Mouse (Mus musculus) heart, postnatal 25 days (tissue): ENCODE data around the gene Syngr3. TPM values are rescaled to one million over a fixed set of nuclear protein-coding genes. Genes with fewer than 3 reads are reported as not detected.

ENCODE experiments used
- DNase-seq: peaks from one replicate; pipeline ENCODE4 v3.0.0; 2022; ENCODE audit warnings: low spot score
- intact Hi-C: fragments of 180-260 bp; cut with DNase I; formaldehyde crosslinking; loops from one replicate; pipeline ENCODE4 v1.15.1; 2025
- total RNA-seq, 2 experiments: library from RNA; stranded (reverse); gene quantifications; 2 replicates each; pipeline ENCODE4 v1.2.3; 2021

The Syngr3 gene
- total RNA-seq, 2 experiments from 2014 or later: not detected

DNA sequence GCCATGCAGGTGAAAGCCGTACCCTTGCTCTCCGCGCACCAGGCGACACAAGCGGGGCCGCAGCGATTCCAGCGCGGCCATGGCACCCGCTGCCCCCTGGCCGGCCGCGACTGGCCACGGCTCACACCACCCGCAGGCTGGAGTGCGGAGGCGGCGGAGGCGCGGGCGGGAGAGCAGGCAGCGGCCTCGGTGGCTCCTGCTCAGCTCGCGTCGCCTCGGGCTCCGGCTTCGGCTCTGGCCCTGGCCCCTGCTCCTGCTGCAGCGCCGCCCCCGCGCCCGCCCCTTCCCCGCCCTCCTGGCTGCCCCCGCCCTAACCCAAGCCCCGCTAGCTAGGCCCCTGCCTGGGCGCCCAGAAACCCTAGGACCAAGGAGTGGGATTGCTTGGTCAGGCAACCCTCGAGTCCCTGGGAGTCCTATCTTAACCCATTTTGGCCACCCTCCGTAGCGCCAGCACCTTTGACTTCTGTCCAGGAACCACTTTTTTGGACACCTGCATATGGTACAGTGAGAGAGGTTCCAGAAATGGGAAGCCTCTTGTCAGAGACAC lies 39.6 kb downstream of the Syngr3 start, which contains the start of gene Slc9a3r2:
Slc9a3r2 (minus strand) TSS at position 258 of the 547 bp plus-strand sequence.
- intact Hi-C loops: loop anchor here (5.0 kb wide), 1 partner anchor 123 kb away; the partner anchor contains the start of gene Traf7
- DNase-seq: no peak

DNA sequence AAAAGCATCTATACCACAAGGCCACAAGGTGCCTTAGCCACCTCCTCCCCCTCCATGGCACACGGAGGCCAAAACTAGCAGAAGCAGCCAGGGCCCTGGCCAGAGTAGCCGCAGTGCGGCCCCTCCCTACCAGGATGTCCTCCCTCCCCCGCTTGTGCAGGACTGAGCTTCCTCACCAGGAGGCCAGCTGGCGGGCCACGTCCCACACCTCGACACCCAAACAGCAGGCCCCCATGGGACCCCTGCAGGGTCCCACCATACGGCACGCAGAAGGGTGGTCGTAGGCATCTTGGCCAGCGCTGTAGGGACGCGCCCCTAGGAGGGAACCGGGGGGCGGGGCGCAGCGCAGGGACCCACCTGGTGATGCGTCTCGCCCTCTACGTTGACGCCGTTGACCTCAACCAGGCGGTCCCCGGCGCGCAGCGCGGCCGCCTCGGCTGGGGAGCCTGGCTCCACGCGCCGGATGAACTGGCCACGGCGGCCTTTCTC lies 40.1 kb downstream of the Syngr3 start:
- DNase-seq: peak; percentile 63
- intact Hi-C loops: loop anchor here (2.0 to 5.0 kb wide), 2 partner anchors 15 to 122 kb away; partner anchors contain the start of gene Traf7

- intact Hi-C loops: loop anchor here (2.0 kb wide), 1 partner anchor 14 kb away; no protein-coding TSS in a partner anchor
- DNase-seq: no peak
Measured at GRCm38 (mm10) chr17:24648731-24649377, 40.9 kb downstream of the Syngr3 start.

- DNase-seq: no peak
- intact Hi-C loops: no loop called here
Measured at GRCm38 (mm10) chr17:24647493-24647892, 42.3 kb downstream of the Syngr3 start.

DNA sequence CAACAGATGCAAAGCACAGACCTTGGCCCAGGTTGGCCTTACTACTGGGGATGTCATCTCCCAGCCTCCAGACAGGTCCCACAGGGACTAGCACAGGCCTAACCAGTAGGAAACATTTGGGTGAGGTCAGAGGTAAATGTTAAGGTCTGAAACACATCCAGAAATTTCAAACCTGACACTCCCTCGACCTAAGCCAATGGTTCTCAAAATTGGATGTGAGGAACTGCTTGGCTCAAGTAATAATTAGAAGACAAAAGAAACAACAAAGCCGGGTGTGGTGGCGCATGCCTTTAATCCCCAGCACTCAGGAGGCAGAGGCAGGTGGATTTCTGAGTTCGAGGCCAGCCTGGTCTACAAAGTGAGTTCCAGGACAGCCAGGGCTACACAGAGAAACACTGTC lies 43.4 kb downstream of the Syngr3 start:
- intact Hi-C loops: no loop called here

GRCm38 (mm10) chr17:24645916-24646315 lies 43.8 kb downstream of the Syngr3 start:
- DNase-seq: peak; percentile 67
- intact Hi-C loops: no loop called here

More for the DNA sequence above, 43.4 kb downstream of the Syngr3 start:
- no peak for DNase-seq

GRCm38 (mm10) chr17:24644875-24645721 lies 44.7 kb downstream of the Syngr3 start:
- intact Hi-C loops: no loop called here
- DNase-seq: peak; percentile 78

DNA sequence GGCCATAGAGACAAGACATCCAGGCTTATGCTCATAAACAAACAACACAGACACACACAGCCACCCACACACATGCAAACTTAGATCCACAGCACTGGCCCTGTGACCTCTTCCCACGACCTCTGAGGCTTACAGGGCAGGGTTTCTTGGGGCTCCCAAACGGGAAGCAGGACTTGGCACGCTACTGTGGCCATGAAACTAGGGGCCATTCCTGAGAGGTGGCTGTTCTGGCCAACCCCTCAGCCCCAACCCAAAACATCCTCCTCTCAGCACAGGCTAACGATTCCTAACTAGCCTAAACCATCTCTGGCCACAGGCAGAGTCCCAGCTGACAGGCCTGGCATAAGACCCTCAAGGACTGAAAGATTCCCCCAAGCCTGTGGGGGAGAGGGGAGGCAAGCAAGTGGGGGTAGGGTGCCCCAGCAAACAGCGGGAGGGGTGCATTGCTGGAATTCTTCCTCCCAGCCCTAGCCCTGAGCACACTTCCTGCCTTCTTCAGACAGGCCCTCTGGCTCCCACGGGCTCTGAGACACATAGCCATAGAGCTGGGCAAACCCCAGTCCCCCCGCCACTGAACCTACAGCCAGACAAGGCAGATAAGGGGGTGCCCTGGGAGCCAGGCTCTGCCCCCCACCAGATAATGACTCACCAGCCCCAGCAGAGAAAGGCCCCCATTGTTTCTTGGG lies 45.6 kb downstream of the Syngr3 start:
- no peak for DNase-seq
- intact Hi-C loops: no loop called here

DNA sequence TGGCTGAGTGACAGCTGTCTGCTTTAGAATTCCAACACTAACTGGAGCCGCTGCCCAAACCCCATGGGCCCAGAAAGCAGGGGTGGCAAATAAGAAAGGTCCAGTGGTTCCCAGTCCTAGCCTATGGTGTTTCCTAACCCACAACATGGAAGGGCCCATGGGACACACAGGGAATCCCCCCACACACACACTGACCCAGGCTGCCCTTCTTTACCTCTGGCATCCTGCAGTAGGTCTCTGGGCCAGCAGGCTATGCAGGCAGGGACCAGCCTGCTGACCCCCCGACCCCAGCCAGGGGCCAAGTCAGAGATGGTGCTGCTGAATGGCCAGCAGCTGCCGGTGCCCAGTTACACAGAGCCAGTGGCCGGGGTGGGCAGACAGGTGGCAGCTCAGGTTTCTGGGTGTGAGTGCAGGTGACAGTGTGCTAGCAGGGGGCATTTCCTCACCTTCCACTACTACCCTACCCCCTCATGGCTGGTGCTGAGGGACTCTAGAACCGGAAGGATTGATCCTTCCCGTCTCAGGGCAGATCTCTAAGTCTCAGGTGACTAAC lies 46.9 kb downstream of the Syngr3 start:
- intact Hi-C loops: no loop called here
- no peak for DNase-seq

DNA sequence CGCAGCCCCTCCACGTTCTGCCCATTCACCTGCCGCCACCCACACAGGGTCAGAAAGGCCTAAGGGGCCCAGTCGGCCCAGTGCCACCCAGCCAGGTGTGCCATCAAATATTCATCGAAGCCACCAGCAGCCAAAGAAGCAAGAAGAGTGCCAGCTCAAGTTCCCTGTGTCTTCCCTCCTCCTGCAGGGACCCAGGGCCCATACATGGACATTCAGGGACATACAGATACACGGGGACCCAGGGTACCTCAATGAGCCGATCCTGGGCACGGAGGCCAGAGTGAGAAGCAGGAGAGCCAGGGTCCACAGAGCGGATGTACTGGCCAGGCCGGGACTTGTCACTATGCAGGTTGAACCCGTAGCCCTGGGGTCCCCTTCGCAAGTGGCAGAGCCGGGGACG lies 47.8 kb downstream of the Syngr3 start:
- intact Hi-C loops: no loop called here
- no peak for DNase-seq

- intact Hi-C loops: no loop called here
- DNase-seq: no peak
Measured at GRCm38 (mm10) chr17:24640581-24640980, 49.2 kb downstream of the Syngr3 start.

GRCm38 (mm10) chr17:24640119-24640518 lies 49.6 kb downstream of the Syngr3 start:
- intact Hi-C loops: no loop called here
- DNase-seq: no peak

DNA sequence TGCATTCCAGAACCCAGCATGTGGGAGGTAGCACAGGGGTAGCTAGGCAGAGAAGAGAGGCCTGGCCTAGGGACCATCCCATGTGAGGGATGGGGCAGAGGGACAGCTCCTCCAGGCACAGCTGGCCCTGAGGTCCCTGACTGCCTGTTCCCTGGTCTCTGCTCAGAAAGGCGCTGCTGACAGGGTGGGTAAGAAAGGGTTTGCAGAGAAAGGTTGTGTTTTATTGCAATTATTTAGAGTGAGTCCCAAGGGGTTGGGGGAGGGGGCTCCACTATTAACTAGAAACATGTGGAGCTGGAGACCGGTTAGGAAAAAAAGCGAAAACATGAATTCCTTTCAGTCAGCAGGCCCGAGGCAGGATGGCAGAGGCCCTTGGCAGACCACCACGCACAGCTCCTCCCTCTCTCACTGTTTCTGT lies 50.2 kb downstream of the Syngr3 start:
- intact Hi-C loops: no loop called here
- DNase-seq: no peak

DNA sequence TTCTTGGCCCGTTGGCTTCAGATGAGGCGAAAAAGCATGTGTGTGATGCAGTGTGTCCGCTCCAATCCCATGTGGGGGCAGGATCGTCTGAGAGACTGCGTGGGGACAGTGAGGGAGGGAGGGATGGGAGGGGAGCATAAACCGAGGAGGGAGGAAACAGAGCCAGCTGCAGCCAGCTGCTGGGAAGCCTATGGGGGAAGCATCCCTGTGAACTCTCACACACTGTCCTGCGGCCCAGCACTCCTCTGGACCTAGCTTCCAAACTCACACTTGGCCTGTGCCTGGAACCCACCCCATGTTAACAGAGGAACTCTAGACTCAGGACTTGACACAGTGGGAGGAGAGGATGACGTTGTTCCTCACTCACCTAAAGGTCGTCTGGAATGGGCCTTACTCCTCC lies 50.9 kb downstream of the Syngr3 start:
- DNase-seq: peak; percentile 67
- intact Hi-C loops: no loop called here

GRCm38 (mm10) chr17:24638214-24638613 lies 51.5 kb downstream of the Syngr3 start:
- DNase-seq: no peak
- intact Hi-C loops: no loop called here

GRCm38 (mm10) chr17:24636781-24637481 lies 52.8 kb downstream of the Syngr3 start:
- DNase-seq: no peak
- intact Hi-C loops: no loop called here

- no peak for DNase-seq
- intact Hi-C loops: loop anchor here (2.0 kb wide), 1 partner anchor 13 kb away; no protein-coding TSS in a partner anchor
Measured at GRCm38 (mm10) chr17:24635694-24636093, 54.1 kb downstream of the Syngr3 start.
